Mouse (Mus musculus): ENCODE measurements around the gene Stk38.
A peak's percentile ranks its signal among the peaks of the same experiment; 100 is the strongest.
"Not testable (repeated sequence)": the region's sequence is repeated elsewhere in the genome, so short reads cannot be mapped to it uniquely, and the experiment has no call there.

Gene Stk38

GRCm38 (mm10) chr17:29014235-29014634 is 6.4 kb upstream of the Stk38 start:
- no peak for DNase-seq (ENCODE audit: low read depth in 1 of 2, low spot score in 2 of 2)

DNA sequence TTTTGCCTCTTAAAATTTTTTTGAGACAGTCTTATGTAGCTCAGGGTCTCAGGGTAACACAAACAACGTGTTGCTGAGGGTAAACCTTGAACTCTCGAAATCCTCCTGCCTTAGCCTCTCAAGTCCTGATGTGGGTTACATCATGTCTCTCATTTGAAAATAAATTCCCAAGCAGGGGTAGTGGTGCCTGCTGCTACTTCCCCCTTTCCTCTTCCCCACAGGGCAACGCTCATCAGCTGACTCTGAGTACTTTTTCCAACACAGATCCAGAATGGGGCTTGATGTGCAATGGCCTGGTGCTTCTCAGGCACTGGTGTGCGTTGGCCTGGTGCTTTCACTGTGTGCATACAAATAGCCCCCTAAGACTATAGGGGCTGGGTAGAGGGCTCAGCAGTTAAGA is 1.4 kb upstream of the Stk38 start:
- peak in 1 of 2 experiments; percentile 39 for DNase-seq (ENCODE audit: low read depth in 1 of 2, low spot score in 2 of 2)

DNA sequence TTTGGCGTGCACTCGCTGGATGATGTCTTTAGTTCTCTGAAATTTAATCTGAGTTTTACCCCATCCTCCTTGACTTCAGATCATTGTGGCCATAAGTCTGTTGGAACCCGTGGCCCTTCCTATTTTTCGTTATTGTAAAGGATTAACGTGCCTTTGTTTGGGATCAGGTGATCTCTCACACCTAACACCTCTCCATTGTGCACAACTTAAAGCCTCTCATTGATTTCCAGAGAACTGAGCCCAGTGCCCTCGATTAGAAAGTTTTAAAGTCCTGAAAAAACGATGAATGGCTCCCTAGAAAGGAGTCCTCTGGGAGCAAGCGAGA is 493 bp upstream of the Stk38 start:
- no peak for DNase-seq (ENCODE audit: low read depth in 1 of 2, low spot score in 2 of 2)

- peak in 1 of 2 experiments; percentile 12 for DNase-seq (ENCODE audit: low read depth in 1 of 2, low spot score in 2 of 2)
Measured at GRCm38 (mm10) chr17:29007243-29007640, 553 bp downstream of the Stk38 start.

- no peak for DNase-seq (ENCODE audit: low read depth in 1 of 2, low spot score in 2 of 2)
Measured at GRCm38 (mm10) chr17:29006812-29007211, 983 bp downstream of the Stk38 start.

DNA sequence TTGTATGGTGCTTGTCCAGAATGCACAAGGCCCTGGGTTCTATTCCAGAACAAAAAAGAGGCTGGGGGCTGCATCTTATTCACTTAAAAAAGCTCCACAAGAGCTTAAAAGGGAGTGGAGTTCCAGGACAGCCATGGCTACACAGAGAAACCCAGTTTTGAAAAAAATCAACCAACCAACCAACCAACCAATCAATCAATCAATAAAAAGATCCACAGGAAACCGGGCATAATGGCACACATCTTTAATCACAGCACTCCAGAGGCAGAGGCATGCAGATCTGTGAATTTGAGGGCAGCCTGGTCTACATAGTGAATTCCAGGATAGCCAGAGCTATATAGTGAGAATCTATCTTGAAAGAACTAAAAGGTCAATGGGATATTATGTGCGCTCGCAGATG is 2.8 kb downstream of the Stk38 start:
- DNase-seq (ENCODE audit: low read depth in 1 of 2, low spot score in 2 of 2): no peak

DNA sequence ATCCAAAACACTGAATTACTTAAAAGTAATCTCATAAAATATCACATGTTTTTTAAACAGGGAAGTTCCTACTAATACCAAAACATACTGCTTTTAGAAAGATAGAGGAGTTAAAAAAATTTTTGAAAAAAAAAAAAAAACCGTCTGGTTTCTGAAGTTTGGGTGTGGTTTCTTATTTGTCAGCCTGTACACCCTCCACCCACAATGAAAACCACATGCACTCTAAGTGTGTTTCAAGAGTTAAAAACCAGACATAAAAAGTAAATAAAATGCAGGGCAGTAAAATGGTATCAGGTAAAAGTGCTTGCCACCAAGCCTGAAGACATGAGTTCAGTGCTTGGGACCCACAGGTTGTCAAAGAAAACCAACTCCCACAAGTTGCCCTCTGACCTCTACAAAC is 4.1 kb downstream of the Stk38 start:
- DNase-seq (ENCODE audit: low read depth in 1 of 2, low spot score in 2 of 2): no peak

DNA sequence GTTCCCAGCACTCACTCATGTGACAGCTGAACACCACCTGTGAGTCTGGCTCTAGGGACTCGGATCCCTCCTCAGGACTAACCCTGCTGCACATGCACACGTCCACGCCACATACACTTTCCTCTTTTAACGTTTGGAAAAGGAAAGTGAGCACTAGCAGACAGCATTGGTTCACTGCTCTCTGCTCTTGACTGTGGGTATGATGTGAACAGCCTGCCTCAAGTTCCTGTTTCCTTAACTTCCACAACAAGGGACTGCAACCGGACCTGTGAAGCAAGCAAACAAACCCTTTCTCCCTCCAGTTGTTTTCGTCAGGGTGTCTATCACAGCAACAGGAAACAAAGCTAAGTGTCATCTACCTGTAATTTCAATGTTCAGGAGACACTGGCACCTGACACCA is 7.3 kb downstream of the Stk38 start:
- no peak for DNase-seq (ENCODE audit: low read depth in 1 of 2, low spot score in 2 of 2)

- DNase-seq (ENCODE audit: low read depth in 1 of 2, low spot score in 2 of 2): no peak
Measured at GRCm38 (mm10) chr17:28994615-28995014, 13.2 kb downstream of the Stk38 start.

DNA sequence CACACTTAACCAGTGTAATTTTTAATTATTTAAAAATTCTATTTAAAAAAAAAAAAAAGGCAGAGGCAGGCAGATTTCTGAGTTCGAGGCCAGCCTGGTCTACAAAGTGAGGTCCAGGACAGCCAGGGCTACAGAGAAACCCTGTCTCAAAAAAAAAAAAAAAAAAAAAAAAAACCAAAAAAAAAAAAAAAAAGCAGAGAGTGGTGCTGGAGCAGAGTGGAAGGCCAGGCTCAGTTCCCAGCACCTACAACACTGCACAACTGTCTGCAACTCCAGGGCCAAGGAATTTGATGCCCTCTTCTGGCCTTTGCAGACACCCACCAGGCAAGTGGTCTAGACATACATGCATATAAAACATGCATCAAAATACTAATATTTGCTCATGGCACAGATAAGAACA is 14.8 kb downstream of the Stk38 start:
- DNase-seq (ENCODE audit: low read depth in 1 of 2, low spot score in 2 of 2): not testable (repeated sequence)

- no peak for DNase-seq (ENCODE audit: low read depth in 1 of 2, low spot score in 2 of 2)
Measured at GRCm38 (mm10) chr17:28992105-28992504, 15.7 kb downstream of the Stk38 start.

DNA sequence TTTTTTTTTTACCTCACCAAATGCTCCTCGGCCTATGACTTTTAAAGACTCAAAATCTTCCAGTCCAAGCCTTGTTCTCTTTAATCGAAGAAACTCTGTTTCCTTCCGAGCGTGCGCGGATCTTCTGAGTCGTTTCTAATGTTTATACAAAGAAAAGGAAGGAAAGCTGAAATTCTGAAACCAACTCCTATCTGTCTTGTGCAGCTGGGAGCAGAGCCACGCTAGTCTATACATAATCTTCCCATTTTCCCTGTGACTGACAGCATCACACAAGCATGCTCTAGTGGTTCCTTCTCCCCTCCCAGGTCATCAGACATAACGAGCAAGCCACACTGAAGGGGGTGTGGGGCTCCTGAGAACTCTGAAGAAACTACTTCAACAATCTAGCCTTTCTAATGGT is 16.5 kb downstream of the Stk38 start:
- DNase-seq (ENCODE audit: low read depth in 1 of 2, low spot score in 2 of 2): no peak

DNA sequence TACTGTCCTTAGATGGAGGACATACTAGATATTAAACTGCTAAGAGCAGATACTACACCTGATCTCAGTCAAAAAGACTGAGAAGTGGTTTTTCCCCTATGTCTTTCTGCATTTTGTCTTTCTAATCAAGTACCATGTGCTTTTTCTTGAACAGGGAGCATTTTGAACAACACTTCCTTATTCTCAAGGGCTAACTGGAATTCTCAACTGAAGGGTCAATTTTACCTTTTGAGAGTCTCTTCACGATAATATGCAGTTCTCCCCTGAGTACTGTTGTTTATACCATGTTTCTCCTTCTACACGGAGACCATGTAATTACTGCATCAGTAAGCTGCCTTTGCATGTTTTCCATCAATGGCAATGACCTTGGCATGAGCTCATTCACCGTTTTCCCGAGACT is 17.7 kb downstream of the Stk38 start:
- DNase-seq (ENCODE audit: low read depth in 1 of 2, low spot score in 2 of 2): no peak

DNA sequence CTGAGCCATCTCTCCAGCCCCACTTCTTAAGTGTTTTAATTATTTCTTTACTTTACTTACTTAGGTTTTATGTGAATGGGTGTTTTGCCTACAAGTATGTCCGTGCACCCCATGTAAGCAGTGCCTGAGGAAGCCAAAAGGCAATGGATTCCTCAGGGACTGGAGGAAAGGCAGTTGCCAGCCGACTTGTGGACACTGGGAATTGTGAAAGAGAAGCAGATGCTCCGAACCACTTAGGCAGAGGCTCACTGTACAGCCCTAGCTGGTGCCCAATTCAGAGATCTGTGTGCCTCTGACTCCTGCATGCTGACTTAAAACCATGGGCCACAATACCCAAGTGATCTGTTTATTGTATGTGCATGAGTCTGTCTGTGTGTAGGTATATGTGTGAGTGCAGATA is 18.8 kb downstream of the Stk38 start:
- no peak for DNase-seq (ENCODE audit: low read depth in 1 of 2, low spot score in 2 of 2)

DNA sequence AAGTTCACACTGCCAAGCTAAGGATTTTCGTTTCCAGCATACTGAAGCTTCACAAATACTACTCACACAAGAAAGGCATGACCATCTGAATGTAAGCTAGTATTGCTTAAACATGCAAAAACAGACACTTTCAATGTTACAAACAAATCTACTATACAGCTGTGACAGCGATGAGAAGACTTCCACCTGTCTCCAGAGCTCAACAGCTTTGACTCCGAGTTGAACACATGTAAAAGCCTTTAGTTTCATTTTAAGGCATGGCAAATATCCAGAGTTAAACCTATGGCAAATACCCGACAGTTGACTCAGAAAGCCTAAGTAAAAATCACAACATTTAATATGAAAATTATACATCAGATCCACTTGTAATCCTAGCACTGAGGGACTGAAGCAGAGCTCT is 19.5 kb downstream of the Stk38 start:
- no peak for DNase-seq (ENCODE audit: low read depth in 1 of 2, low spot score in 2 of 2)

DNA sequence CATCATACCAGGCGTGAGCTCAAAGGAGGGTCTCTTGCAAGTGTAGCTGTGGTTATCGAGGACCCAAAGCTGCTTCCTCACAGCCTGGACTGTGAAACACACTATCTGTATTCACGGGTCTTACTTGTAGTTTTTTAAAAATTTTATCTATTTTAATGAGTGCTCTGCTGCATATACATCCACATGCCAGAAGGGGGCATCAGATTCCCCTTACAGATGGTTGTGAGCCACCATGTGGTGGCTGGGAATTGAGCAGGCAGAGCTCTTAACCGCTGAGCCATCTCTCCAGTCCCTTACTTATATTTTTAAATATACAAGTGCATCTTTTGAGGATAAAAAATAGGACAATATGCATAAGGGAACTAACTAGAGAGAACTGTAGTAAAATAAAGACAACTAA is 20.1 kb downstream of the Stk38 start:
- DNase-seq (ENCODE audit: low read depth in 1 of 2, low spot score in 2 of 2): peak in 1 of 2 experiments; percentile 21

DNA sequence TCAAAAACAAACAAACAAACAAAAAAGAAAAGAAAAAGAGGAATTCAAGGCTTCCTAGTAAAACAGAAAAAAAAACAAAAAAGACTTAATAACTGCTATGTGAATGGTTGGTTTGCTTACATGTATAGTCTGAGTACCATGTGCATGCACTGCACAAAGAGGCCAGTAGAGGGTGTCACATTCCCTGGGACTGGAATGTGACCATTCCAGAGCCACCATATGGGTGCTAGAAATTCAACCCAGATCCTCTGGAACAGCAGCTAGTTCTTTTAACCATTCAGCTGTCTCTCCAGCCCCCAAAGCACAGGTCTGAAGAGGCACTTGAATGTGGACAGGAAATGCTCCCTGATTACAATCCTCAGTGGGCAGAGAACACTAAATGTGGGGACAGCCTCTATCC is 21.0 kb downstream of the Stk38 start:
- DNase-seq (ENCODE audit: low read depth in 1 of 2, low spot score in 2 of 2): no peak

DNA sequence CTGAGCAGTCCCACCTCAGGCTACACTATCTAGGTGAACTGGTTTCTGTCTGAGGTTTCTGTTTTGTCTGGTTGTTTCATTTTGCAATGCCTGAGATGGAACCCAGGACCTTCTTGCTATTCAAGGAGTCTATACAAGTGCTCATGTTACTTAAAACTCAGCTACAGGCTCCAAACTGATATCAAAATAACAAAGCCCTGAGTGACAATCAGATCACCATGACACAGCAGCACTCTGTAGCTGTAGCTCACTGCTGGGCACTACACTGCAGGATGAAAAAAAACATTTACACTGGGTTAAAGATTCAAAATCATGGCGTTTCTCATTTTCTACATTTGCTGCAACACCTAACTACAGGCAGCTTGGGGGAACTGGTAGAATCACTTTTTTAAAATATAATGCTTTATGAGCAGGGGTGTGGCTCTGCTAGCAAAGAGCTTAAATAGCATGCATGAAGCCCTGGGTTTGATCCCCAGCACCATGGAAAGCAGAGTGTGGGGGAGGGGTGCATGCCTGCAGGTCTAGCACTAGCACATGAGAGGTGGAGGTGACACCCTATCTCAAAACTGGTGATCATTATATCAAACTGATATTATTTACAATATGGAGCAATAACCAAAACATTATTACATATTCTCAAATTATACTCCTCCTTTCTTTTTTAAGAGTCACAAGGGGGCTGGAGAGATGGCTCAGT is 22.9 kb downstream of the Stk38 start:
- no peak for DNase-seq (ENCODE audit: low read depth in 1 of 2, low spot score in 2 of 2)

DNA sequence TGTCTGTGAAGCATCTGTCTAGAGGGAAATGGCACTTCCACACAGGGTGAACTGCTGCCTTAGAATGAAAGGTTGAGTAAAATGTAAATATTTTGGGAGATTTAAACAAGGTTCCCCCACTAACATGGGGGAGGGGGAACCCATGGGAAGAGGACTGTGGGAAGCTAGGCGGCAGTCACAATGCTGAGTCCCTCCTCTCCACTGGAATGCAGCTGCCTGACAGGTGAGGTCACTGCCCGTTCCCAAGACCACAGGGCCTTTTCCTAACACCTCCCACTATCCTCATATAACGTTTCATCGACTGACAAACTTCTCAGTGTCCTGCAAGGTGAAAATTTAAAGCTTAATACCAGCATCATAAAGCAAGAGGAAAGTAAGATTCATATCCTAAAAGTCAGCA is 25.2 kb downstream of the Stk38 start:
- DNase-seq (ENCODE audit: low read depth in 1 of 2, low spot score in 2 of 2): no peak

DNA sequence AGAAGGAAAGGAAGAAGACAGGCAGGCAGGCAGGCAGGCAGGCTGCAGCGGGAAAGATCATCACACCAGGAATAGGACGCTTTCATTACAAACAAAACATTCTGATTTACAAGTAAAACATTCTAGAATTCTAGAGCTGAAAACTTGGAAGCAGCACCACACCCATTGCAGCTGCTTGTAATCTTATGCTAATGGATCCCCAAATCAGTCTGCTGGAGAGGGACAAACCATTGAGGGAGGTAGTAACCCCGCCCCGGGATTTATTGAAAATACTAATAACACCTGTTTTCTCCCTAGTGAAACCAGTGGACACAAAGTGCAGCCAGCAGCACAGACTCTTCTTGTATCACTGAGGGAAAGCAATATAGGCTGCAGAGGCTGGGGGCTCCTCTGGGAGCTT is 26.7 kb downstream of the Stk38 start:
- DNase-seq (ENCODE audit: low read depth in 1 of 2, low spot score in 2 of 2): no peak

DNA sequence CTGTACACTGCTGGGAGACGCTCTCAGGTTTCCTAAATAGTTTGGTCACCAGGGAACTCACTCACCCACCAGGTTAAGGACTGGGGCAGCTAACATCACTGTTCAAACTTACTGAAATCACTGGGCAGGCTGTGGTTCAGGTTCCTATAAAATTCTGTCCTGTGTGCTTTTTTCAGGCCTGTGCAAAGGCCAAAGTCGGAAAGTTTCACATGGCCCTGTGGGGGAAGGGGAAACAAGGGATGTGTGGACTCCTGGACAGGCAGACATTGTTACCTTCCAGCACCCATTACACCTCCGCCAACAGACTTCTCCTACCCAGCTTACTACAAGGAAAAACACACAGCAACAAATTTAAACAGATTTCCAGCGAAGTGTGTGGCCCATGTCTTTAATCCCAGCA is 28.7 kb downstream of the Stk38 start:
- DNase-seq (ENCODE audit: low read depth in 1 of 2, low spot score in 2 of 2): no peak

- DNase-seq (ENCODE audit: low read depth in 1 of 2, low spot score in 2 of 2): no peak
Measured at GRCm38 (mm10) chr17:28970122-28970521, 37.7 kb downstream of the Stk38 start.

- DNase-seq (ENCODE audit: low read depth in 1 of 2, low spot score in 2 of 2): peak; percentile 42 to 46
Measured at GRCm38 (mm10) chr17:28967021-28967610, 40.7 kb downstream of the Stk38 start.

Measured in monocyte, adult 2 months (primary cell).